Mouse (Mus musculus) forebrain, embryonic 11.5 days (tissue): ENCODE measurements around the gene Agbl4. TPM values are rescaled to one million over a fixed set of nuclear protein-coding genes. Genes with fewer than 3 reads are reported as not detected.

ENCODE experiments used
- ATAC-seq: fragments of 200-750 bp; cut with Nextera tagmentation; replicated peaks from 2 replicates; pipeline ENCODE4 v1.8.0; 2017; ENCODE audit warnings: moderate TSS enrichment; ENCODE audit not compliant: low FRiP score
- DNase-seq: peaks from one replicate; pipeline ENCODE4 v3.0.0-alpha.2; 2017; ENCODE audit warnings: low spot score
- H3K27ac ChIP-seq: fragments of 300-500 bp; sonication (generic); 2 replicates; pipeline ENCODE4 v1.5.1; 2014; ENCODE audit warnings: low read depth, low read length
- H3K27me3 ChIP-seq: fragments of 300-500 bp; sonication (generic); 2 replicates; pipeline ENCODE4 v1.6.1; 2014; ENCODE audit warnings: mild to moderate bottlenecking, low read length, mixed read lengths; ENCODE audit not compliant: control insufficient read depth, insufficient read depth
- H3K36me3 ChIP-seq: fragments of 300-500 bp; sonication (generic); 2 replicates; pipeline ENCODE4 v1.6.1; 2014; ENCODE audit warnings: mild to moderate bottlenecking, low read length, moderate library complexity, mixed read lengths; ENCODE audit not compliant: control insufficient read depth, insufficient read depth
- H3K4me1 ChIP-seq: fragments of 300-500 bp; sonication (generic); replicated peaks from 2 replicates; pipeline ENCODE4 v1.6.1; 2014; ENCODE audit warnings: low read length, mixed read lengths; ENCODE audit not compliant: control insufficient read depth, insufficient read depth
- H3K4me2 ChIP-seq: fragments of 300-500 bp; sonication (generic); 2 replicates; pipeline ENCODE4 v1.6.1; 2014; ENCODE audit warnings: low read depth, mild to moderate bottlenecking, low read length, moderate library complexity, mixed read lengths; ENCODE audit not compliant: severe bottlenecking
- H3K4me3 ChIP-seq: fragments of 300-500 bp; sonication (generic); 2 replicates; pipeline ENCODE4 v1.5.1; 2014; ENCODE audit warnings: low read depth, low read length
- H3K9ac ChIP-seq: fragments of 300-500 bp; sonication (generic); 2 replicates; pipeline ENCODE4 v1.6.1; 2014; ENCODE audit warnings: low read length
- H3K9me3 ChIP-seq: fragments of 300-500 bp; sonication (generic); 2 replicates; pipeline ENCODE4 v1.6.1; 2016; ENCODE audit warnings: low read length, mixed read lengths; ENCODE audit not compliant: control insufficient read depth
- WGBS: fragments of 180-500 bp; shearing (Covaris S2); extraction: QIAGEN DNeasy Blood & Tissue Kit; methylation state at CpG from one replicate; pipeline ENCODE4 v1.1.7; 2014; 5-methylcytosine and 5-hydroxymethylcytosine counted together
- polyA plus RNA-seq: library from polyadenylated mRNA; unstranded; fragments of >200 nt; fragmentation: Nextera tagmentation; extraction: Ambion mirVana; gene quantifications from 2 replicates; pipeline ENCODE4 v1.2.1, GENCODE M21; 2014

Gene Agbl4
- polyA plus RNA-seq, 1 experiment from 2014 or later, result 1.1 TPM

DNA sequence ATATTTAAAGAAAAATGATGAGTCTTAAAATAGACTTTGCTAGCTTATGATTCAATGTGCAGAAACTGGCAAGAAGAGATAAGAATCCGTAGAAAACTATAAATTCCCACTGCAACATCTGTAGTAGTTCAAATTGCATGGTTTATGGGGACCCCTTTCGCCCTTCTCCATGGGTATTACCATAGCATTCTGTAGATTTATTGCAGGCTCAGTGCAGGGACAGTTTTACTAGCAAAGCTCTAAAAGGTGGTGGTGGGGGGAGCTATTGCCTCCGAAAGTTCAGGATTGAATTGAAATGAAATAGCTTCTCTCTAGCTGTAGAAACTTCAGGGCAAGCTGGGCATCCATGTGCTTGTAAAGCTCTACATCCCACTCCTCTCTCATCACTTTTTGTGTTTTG, 959.7 kb downstream of the Agbl4 start:
- H3K4me1 ChIP-seq, result no peaks in the 10 kb centered on the region
- ATAC-seq (no peak), DNase-seq (no peak)
- no peaks in the 10 kb centered on the region for H3K27me3 ChIP-seq
- H3K9ac ChIP-seq, result no peak overlapping the region
- no peaks in the 10 kb centered on the region for H3K9me3 ChIP-seq
- H3K4me2 ChIP-seq, result no peak overlapping the region
- no peak overlapping the region for H3K4me3 ChIP-seq
- 91% methylated on average over 3 of the region's 3 CpGs for WGBS
- no peak overlapping the region for H3K27ac ChIP-seq
- H3K36me3 ChIP-seq, result no peaks in the 10 kb centered on the region

DNA sequence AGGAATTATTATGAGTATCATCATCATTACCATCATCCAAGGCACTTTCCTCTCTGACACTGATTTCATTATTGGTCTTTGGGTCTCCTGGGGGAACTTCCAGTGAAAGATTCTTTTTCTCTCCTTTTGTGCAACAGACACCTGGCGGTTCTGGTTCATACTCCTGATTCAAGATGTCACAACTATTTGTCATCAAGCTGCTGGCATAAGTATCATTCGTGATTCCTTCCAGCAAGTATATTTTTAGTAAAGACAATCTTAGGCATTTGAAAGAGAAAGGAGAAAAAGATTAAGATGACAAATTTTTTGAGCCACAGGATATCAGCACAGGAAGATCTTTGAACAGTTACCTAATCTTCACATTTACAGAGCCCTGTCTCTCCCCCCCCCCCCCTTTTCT, 966.7 kb downstream of the Agbl4 start:
- WGBS, result 89% methylated on average over 2 of the region's 2 CpGs
- Histone ChIP-seq H3K27me3 (no peaks in the 10 kb centered on the region), H3K4me3 (no peak overlapping the region), H3K9me3 (no peaks in the 10 kb centered on the region), H3K27ac (no peak overlapping the region), H3K36me3 (no peaks in the 10 kb centered on the region), H3K4me2 (no peak overlapping the region), H3K4me1 (no peaks in the 10 kb centered on the region), H3K9ac (no peak overlapping the region)
- no peak for DNase-seq
- no peak for ATAC-seq

DNA sequence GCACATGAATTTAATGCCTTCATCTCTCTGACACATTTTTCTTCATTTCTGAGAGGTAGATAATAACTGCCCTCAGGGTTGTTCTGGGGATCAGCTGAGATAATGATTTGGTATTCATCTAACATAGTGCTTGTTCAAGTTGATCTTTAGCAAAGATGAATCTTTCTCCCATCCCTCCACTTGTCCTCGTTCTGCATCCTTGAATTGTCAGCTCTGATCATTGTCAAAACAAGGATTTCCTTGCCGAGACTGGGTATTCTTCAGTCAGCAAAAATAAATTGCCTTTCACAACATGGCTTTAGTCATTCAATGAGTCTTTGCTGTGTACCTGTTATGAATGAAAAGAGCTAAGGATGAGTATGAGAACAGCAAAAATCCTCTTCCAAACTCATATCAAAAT, 970.3 kb downstream of the Agbl4 start:
- DNase-seq (no peak), ATAC-seq (no peak)
- Histone ChIP-seq H3K9me3 (no peaks in the 10 kb centered on the region), H3K27ac (no peak overlapping the region), H3K9ac (no peak overlapping the region), H3K36me3 (no peaks in the 10 kb centered on the region), H3K27me3 (no peaks in the 10 kb centered on the region), H3K4me1 (no peaks in the 10 kb centered on the region), H3K4me3 (no peak overlapping the region), H3K4me2 (no peak overlapping the region)
- WGBS, result 81% methylated on average over 2 of the region's 2 CpGs

DNA sequence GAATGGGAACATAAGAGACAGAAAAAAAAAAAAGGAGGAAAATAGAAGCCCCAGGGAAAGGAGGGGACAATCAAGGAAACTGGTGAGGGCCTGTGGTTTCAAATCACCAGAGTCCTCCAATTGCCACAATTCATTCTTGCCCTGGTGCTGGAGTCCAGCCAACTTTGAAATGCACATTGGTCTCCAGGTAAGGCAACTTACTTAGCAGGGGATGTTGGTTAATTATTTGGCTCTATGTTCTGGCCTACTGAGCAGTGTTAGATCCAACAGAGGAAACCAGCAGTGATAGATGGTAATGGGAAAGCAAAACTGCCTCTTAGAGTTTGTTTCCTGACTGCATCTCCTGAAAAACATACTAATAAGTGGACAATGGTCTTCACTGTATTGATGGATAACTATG, 979.7 kb downstream of the Agbl4 start:
- H3K36me3 ChIP-seq, result no peaks in the 10 kb centered on the region
- H3K4me1 ChIP-seq, result no peaks in the 10 kb centered on the region
- no peak overlapping the region for H3K27ac ChIP-seq
- no peaks in the 10 kb centered on the region for H3K27me3 ChIP-seq
- H3K9ac ChIP-seq, result no peak overlapping the region
- H3K4me2 ChIP-seq, result no peak overlapping the region
- no peaks in the 10 kb centered on the region for H3K9me3 ChIP-seq
- ATAC-seq (no peak), DNase-seq (no peak)
- no peak overlapping the region for H3K4me3 ChIP-seq

DNA sequence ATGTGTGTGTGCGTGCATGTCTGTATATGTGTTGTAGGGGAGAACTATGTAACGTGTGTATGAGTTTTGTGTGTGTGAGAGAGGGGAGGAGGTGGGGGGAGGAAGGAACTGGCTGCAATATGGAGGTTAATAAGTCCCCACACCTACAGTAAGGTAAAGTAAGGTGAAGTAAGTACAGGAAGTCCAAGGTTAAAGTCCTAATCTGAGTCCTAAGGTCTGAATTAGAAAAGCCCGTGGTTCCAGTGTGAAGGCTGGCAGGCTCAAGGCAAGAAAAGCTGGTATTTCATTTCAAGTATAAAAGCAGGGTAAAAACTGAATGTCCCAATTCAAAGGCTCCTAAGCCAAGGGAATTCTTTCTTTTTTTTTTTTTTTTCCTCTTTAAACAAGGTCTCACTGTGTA, 980.6 kb downstream of the Agbl4 start:
- WGBS, result 97% methylated on average over 3 of the region's 3 CpGs
- H3K9ac ChIP-seq, result no peak overlapping the region
- no peak overlapping the region for H3K27ac ChIP-seq
- H3K4me1 ChIP-seq, result no peaks in the 10 kb centered on the region
- H3K36me3 ChIP-seq, result no peaks in the 10 kb centered on the region
- DNase-seq (no peak), ATAC-seq (no peak)
- H3K4me3 ChIP-seq, result no peak overlapping the region
- no peak overlapping the region for H3K4me2 ChIP-seq
- H3K9me3 ChIP-seq, result no peaks in the 10 kb centered on the region
- H3K27me3 ChIP-seq, result no peaks in the 10 kb centered on the region

DNA sequence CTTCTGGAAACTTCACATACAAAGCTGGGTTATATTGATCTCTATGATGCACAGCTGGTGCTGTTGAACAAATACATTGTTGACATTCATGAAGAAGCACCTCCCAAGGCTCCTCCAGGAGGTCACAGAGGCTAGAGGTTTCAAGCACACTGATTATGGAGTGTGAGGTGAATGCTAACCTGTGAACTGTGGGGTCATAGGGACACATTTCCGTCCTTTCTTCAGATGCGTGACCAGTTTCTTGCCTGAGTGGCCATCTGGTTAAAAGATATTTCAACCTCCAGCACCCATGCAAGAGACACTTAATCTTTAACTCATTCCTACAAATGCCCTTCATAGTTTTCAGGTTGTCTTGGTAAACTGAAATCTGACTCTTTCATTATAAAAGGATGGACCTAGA, 985.6 kb downstream of the Agbl4 start:
- Histone ChIP-seq H3K36me3 (no peaks in the 10 kb centered on the region), H3K9ac (no peak overlapping the region)
- WGBS, result 85% methylated on average over 2 of the region's 2 CpGs

DNA sequence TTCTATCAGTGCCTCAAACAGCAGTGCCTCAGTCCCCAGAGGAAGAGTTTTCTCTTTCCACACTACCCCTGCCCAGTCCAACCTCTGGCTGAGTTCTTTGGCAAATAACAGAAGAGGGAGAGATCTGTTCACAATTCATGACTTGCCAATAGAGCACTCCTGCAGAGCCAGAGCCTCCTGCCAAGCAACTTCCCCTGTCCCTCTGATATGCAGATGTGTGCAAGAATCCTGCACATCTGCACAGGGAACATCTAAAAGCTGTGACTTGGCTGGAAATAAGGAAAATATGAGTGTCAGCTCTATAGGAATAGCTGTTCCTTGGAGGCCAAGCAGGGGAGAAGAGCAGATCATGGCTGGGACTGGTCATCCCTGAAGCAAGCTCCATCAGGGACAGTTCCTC, 993.3 kb downstream of the Agbl4 start:
- no peak overlapping the region for H3K4me3 ChIP-seq
- no peak for ATAC-seq
- no peak overlapping the region for H3K4me2 ChIP-seq
- no peak overlapping the region for H3K9ac ChIP-seq
- DNase-seq, result no peak
- H3K27me3 ChIP-seq, result no peaks in the 10 kb centered on the region
- H3K27ac ChIP-seq, result no peak overlapping the region
- H3K4me1 ChIP-seq, result no peaks in the 10 kb centered on the region
- no peaks in the 10 kb centered on the region for H3K9me3 ChIP-seq
- no peaks in the 10 kb centered on the region for H3K36me3 ChIP-seq

More for the DNA sequence above, 985.6 kb downstream of the Agbl4 start:
- no peak overlapping the region for H3K4me3 ChIP-seq
- H3K27ac ChIP-seq, result no peak overlapping the region
- no peaks in the 10 kb centered on the region for H3K4me1 ChIP-seq
- H3K9me3 ChIP-seq, result no peaks in the 10 kb centered on the region
- no peaks in the 10 kb centered on the region for H3K27me3 ChIP-seq
- DNase-seq (no peak), ATAC-seq (no peak)
- H3K4me2 ChIP-seq, result no peak overlapping the region

DNA sequence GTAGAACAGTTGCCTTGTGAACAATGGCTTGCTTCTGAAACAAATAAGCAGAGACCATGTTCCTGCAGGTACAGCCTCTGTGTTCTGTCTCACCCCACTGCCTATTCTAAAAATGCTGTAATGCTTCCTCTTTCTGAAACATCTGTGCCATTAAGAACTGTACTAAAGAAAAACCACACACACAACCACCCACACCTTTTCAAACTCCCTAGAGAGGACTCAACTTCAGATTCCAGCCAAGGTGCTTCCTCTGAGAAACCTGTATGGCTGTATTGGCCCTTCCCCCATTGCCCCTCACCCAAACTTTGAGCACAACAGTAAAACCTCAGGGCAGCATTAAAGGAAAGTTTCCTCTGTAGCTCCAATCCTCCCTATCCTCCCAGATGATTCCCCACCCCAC, 1002.3 kb downstream of the Agbl4 start:
- Histone ChIP-seq H3K27me3 (no peaks in the 10 kb centered on the region), H3K27ac (no peak overlapping the region), H3K36me3 (no peaks in the 10 kb centered on the region), H3K9me3 (no peaks in the 10 kb centered on the region), H3K4me1 (no peaks in the 10 kb centered on the region), H3K4me2 (no peak overlapping the region), H3K9ac (no peak overlapping the region), H3K4me3 (no peak overlapping the region)
- DNase-seq, result no peak
- ATAC-seq, result no peak

DNA sequence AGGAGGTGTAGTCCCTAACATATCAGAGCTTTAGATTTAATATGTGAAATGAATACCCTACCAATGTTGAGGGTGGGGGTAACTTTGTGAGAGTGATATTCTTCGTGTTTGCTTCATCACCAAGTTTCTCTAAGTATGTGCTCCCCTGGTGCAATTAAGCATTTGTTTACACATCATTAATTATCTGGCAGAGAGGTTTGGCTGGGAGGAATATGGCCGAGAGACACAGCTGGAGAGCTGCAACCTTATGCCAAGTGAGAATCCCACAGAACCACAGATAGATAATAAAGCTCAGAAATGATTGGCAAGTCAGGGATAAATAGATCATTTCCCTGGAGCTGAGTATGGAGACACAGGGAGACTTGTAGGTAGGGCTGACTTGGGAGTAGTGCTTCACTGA, 1003.2 kb downstream of the Agbl4 start:
- ATAC-seq (no peak), DNase-seq (no peak)
- Histone ChIP-seq H3K36me3 (no peaks in the 10 kb centered on the region), H3K4me2 (no peak overlapping the region), H3K9ac (no peak overlapping the region), H3K27me3 (no peaks in the 10 kb centered on the region), H3K27ac (no peak overlapping the region), H3K4me1 (no peaks in the 10 kb centered on the region), H3K4me3 (no peak overlapping the region), H3K9me3 (no peaks in the 10 kb centered on the region)
- WGBS, result 69% methylated on average over 2 of the region's 2 CpGs
